Mouse (Mus musculus): ENCODE results near the gene Olfr608. TPM values are rescaled to one million over a fixed set of nuclear protein-coding genes. Genes with fewer than 3 reads are reported as not detected.

The Olfr608 gene
- not detected for polyA plus RNA-seq (2017; shearing (Covaris generic))

DNA sequence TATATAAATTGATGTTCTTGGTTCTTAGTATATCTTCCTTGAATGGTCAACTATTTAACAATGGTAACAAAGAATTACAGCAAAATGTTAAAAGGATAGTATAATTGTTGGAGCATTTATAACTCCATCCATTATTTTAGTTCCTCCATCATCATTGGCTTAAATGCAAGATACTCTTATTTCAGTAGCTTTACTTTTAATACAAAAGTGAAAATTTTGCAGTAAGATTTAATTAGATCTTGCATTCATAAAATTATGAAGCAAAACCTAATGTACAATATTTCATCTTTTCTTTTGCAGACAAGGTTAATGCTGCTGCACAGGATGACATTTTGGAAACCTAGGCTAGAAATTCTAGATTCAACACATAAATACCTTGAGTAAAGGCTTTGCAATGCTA lies at the start of gene Olfr608:
Gene Olfr608 (plus strand): TSS at position 301 of the 400 bp plus-strand sequence.

DNA sequence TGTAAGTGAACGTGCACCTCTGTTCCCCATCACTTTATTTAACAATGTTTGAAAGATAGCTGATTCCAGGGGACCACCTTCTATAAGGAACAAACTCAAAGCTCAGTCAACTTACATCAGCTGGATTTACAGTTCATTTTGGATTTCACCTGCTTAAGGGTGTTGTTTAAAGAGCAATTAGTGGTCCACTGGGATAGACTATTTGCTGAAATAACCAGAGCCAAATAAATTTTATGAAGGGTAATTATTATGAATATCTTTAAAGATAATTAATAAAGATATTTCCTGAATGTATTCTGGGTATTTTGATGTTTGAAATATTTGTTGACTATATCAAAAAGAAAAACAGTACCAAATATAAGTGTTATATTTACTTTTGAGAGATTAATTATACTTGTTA lies 24.3 kb upstream of the Olfr608 start, which contains the start of gene Olfr605:
Gene Olfr605 (minus strand): TSS at position 101 of the 400 bp plus-strand sequence.

DNA sequence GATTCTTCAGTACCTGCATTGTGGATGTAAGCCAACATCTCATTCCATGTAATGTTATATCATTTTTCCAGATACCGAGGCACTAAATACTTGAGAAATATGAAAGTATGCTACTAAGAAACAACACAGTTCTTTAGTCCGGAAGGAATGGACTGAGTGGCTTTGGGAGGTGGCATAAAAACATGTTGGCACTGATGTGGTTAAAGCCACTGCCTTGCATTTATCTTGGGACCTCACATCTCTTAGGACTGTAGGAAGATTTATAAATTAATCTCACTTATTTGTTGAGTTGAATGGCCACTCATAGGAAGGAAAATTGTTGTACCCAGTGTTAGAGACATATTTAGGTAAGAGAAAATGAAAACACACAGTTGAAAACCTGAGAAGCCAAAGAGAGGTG lies 20.9 kb upstream of the Olfr608 start, which contains the start of gene Olfr606:
Gene Olfr606 (plus strand): TSS at position 301 of the 400 bp plus-strand sequence.

DNA sequence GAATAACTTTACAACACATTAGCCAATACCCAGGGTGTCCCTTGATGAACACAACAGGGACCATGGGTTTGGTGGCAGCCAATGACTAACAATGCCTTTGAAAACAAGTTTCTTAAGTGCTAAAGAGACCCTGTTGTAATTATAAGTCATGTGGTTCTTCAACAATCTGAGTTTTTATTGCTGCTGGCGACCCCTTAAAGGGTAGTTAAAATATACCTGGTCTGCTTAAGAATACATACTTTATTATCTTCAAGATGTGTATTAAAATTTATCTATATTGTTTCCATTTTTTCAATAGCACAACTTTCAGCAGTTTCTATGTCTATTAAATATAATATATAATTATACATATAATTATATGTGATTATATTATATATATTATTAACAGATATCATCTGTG lies 28.3 kb downstream of the Olfr608 start, which contains the start of gene Olfr609:
Gene Olfr609 (minus strand): TSS at position 101 of the 400 bp plus-strand sequence.

DNA sequence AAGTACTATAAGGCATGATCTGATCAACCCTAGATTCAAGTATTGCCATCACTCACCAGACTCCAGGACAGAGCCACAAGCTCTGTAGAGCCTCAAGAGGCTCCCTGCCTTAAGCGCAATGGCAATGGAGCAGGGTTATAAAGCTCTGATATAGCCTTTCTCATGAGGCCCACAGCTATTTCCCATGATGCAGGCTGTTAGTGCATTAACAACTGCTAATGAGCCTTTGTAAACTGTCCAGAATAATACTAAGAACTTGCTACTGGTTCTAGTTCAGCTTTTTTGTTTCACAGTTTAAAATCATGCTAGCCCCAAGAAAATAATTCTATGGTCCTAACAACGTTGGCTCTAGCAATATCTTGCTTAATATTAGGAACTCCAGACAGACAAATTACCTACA lies 42.3 kb downstream of the Olfr608 start, which contains the start of gene Olfr610:
Gene Olfr610 (minus strand): TSS at position 101 of the 400 bp plus-strand sequence.

DNA sequence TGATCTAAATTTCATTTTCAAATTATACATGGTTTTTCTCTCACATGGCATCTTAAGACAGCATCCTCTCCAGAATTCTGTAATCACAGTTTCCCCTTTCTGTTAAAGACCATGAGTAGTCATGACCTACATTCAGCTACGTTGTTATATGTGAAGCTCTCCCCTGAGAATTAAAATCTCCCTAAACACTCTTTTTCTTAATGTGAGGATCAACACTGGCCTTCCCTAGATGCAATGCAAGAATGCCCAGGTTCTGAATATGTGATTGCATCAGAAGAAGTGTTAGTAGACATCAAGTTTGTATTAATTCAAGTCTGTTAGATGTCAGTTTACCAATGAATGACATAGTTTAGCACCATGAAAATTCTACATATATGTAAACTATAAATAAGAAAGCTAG lies 51.1 kb downstream of the Olfr608 start, which contains the start of gene Olfr611:
Gene Olfr611 (minus strand): TSS at position 101 of the 400 bp plus-strand sequence.

Other genes with a start within 250 kb of the Olfr608 start
- gene Usp17ld, start 217.4 kb upstream of the Olfr608 start, polyA plus RNA-seq (2017; shearing (Covaris generic)) = not detected
- not detected for gene Olfr596, start 164.2 kb upstream of the Olfr608 start, polyA plus RNA-seq (2017; shearing (Covaris generic))
- gene Olfr597, start 153.6 kb upstream of the Olfr608 start, polyA plus RNA-seq (2017; shearing (Covaris generic)) = not detected
- not detected for gene Olfr598, start 146.3 kb upstream of the Olfr608 start, polyA plus RNA-seq (2017; shearing (Covaris generic))
- gene Olfr599, start 134.0 kb upstream of the Olfr608 start, polyA plus RNA-seq (2017; shearing (Covaris generic)) = not detected
- gene Olfr600, start 120.2 kb upstream of the Olfr608 start, polyA plus RNA-seq (2017; shearing (Covaris generic)) = not detected
- not detected for gene Olfr601, start 107.2 kb upstream of the Olfr608 start, polyA plus RNA-seq (2017; shearing (Covaris generic))
- gene Olfr603, start 83.7 kb upstream of the Olfr608 start, polyA plus RNA-seq (2017; shearing (Covaris generic)) = not detected
- gene Usp17lc, start 54.8 kb upstream of the Olfr608 start, polyA plus RNA-seq (2017; shearing (Covaris generic)) = not detected
- not detected for gene Olfr605, start 24.4 kb upstream of the Olfr608 start, polyA plus RNA-seq (2017; shearing (Covaris generic))
- not detected for gene Olfr606, start 20.8 kb upstream of the Olfr608 start, polyA plus RNA-seq (2017; shearing (Covaris generic))
- not detected for gene Olfr607, start 5.7 kb upstream of the Olfr608 start, polyA plus RNA-seq (2017; shearing (Covaris generic))
- not detected for gene Olfr609, start 28.2 kb downstream of the Olfr608 start, polyA plus RNA-seq (2017; shearing (Covaris generic))
- not detected for gene Olfr610, start 42.2 kb downstream of the Olfr608 start, polyA plus RNA-seq (2017; shearing (Covaris generic))
- gene Olfr611, start 51.0 kb downstream of the Olfr608 start, polyA plus RNA-seq (2017; shearing (Covaris generic)) = not detected
- gene Olfr612, start 72.8 kb downstream of the Olfr608 start, polyA plus RNA-seq (2017; shearing (Covaris generic)) = not detected
- gene Olfr613, start 78.2 kb downstream of the Olfr608 start, polyA plus RNA-seq (2017; shearing (Covaris generic)) = not detected
- 0.23 TPM for gene Olfr615, start 86.2 kb downstream of the Olfr608 start, polyA plus RNA-seq (2017; shearing (Covaris generic))
- gene Olfr616, start 99.3 kb downstream of the Olfr608 start, polyA plus RNA-seq (2017; shearing (Covaris generic)) = not detected
- not detected for gene Olfr617, start 103.2 kb downstream of the Olfr608 start, polyA plus RNA-seq (2017; shearing (Covaris generic))
- not detected for gene Olfr618, start 120.2 kb downstream of the Olfr608 start, polyA plus RNA-seq (2017; shearing (Covaris generic))
- gene Olfr619, start 130.7 kb downstream of the Olfr608 start, polyA plus RNA-seq (2017; shearing (Covaris generic)) = not detected
- 0.45 TPM for gene Olfr620, start 142.7 kb downstream of the Olfr608 start, polyA plus RNA-seq (2017; shearing (Covaris generic))
- not detected for gene Olfr622, start 172.8 kb downstream of the Olfr608 start, polyA plus RNA-seq (2017; shearing (Covaris generic))
- not detected for gene Olfr623, start 193.8 kb downstream of the Olfr608 start, polyA plus RNA-seq (2017; shearing (Covaris generic))
- not detected for gene Olfr624, start 201.3 kb downstream of the Olfr608 start, polyA plus RNA-seq (2017; shearing (Covaris generic))
- gene Olfr625-ps1, start 212.8 kb downstream of the Olfr608 start, polyA plus RNA-seq (2017; shearing (Covaris generic)) = not detected
- gene Olfr243, start 244.8 kb downstream of the Olfr608 start, polyA plus RNA-seq (2017; shearing (Covaris generic)) = 0.07 TPM